Comparison of ENCODE assay signal across 8 mouse cellular contexts in the genomic region with DNA sequence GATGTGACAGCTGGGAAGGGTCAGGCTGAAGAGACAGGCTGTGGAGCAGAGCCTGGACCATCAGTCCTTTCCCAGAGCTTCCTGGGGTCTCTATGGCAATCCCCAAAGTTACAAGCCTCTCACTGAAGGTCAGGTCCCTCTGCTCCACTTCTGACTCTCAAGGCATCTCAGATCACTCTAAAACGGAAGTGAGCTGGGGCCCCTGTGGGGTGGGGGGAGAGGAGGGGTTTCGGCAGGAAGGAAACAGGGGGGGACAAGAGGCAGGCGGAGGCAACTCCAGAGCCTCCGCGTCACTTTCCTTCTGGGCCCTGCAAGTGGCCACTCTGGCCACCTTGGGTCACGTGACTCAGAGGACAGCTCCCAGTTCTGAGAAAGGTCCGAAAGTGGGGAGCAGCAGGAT. TPM values are rescaled to one million over a fixed set of nuclear protein-coding genes. Genes with fewer than 3 reads are reported as not detected.
DNase-seq lines count a peak whose midpoint lies in the region; ATAC-seq lines count a peak whose summit lies in the region.

No protein-coding gene starts in this region.

- WGBS in limb, embryonic 15.5 days = 18% methylated on average over 7 of the region's 7 CpGs
- 40% methylated on average over 7 of the region's 7 CpGs for WGBS in neural tube, embryonic 11.5 days

- H3K4me3 ChIP-seq in limb, embryonic 15.5 days = no peak overlapping the region
- H3K4me3 ChIP-seq in neural tube, embryonic 11.5 days (ENCODE audit: low read depth, low read length) = no peak overlapping the region

- peak overlapping the region; percentile 44 for H3K27ac ChIP-seq in limb, embryonic 15.5 days
- no peak overlapping the region for H3K27ac ChIP-seq in neural tube, embryonic 11.5 days (ENCODE audit: low read depth, low read length)

- DNase-seq in heart, adult 18-20 months = peak; percentile 40 to 63
- no peak for DNase-seq in heart, postnatal 25 days (ENCODE audit: low spot score)
- DNase-seq in heart, postnatal 10 days = peak; percentile 59 to 66
- peak; percentile 40 for DNase-seq in neural tube, embryonic 11.5 days (ENCODE audit: low spot score)
- DNase-seq in frontal cortex, adult 2 months (ENCODE audit: extremely low spot score in 1 of 2, low spot score in 1 of 2) = no peak
- no peak for DNase-seq in gastrocnemius, postnatal 10 days
- no peak for DNase-seq in adrenal gland, adult (ENCODE audit: inconsistent age in 2 of 2, low spot score in 1 of 2)

- no peaks in the 10 kb centered on the region for H3K9me3 ChIP-seq in limb, embryonic 15.5 days
- no peaks in the 10 kb centered on the region for H3K9me3 ChIP-seq in neural tube, embryonic 11.5 days (ENCODE audit: control insufficient read depth, low read length)

- no peak for ATAC-seq in limb, embryonic 15.5 days (ENCODE audit: insufficient number of reproducible peaks, low FRiP score, low TSS enrichment, low read depth)
- no peak for ATAC-seq in neural tube, embryonic 11.5 days (ENCODE audit: insufficient read depth, low FRiP score, low TSS enrichment)

- H3K27me3 ChIP-seq in limb, embryonic 15.5 days = no peaks in the 10 kb centered on the region
- H3K27me3 ChIP-seq in neural tube, embryonic 11.5 days (ENCODE audit: control insufficient read depth, insufficient read depth, low read length) = no peaks in the 10 kb centered on the region

- no peak overlapping the region for H3K9ac ChIP-seq in limb, embryonic 15.5 days
- H3K9ac ChIP-seq in neural tube, embryonic 11.5 days (ENCODE audit: low read length) = no peak overlapping the region

- H3K4me2 ChIP-seq in limb, embryonic 15.5 days = no peak overlapping the region
- H3K4me2 ChIP-seq in neural tube, embryonic 11.5 days (ENCODE audit: low read depth) = no peak overlapping the region

- intact Hi-C loops in heart, postnatal 25 days (cut with DNase I) = no loop called here
- intact Hi-C loops in heart, postnatal 10 days (cut with DNase I) = loop anchor here (10.0 kb wide), 1 partner anchor 371 kb away; no protein-coding TSS in a partner anchor

- peaks cover 61% of the 10 kb centered on the region for H3K36me3 ChIP-seq in limb, embryonic 15.5 days
- 0 out of 2 replicates have a peak, but pooled peaks cover 2% of the 10 kb centered on the region for H3K36me3 ChIP-seq in neural tube, embryonic 11.5 days (ENCODE audit: control insufficient read depth, insufficient read depth, low read length)

- H3K4me1 ChIP-seq in limb, embryonic 15.5 days = peaks cover 8% of the 10 kb centered on the region
- no peaks in the 10 kb centered on the region for H3K4me1 ChIP-seq in neural tube, embryonic 11.5 days (ENCODE audit: control insufficient read depth, insufficient read depth, low read length)

RNA-seq across cellular contexts. Expression of a gene that starts 38.6 kb away (rescaled TPM):
- total RNA-seq in heart, adult 18-20 months (2021) = 10 to 100 TPM; 19.5 to 22.5 TPM
- total RNA-seq in heart, postnatal 25 days (2021) = 10 to 100 TPM; 24.0 to 25.3 TPM
- total RNA-seq in heart, postnatal 10 days (2021) = 10 to 100 TPM; 49.5 to 50.5 TPM
- polyA plus RNA-seq in limb, embryonic 15.5 days (2015; fragmentation: Nextera tagmentation; extraction: Ambion mirVana) = 45.9 and 51.0 TPM in 2 replicates
- polyA plus RNA-seq in neural tube, embryonic 11.5 days (2014; fragmentation: Nextera tagmentation; extraction: Ambion mirVana) = 5.9 and 7.6 TPM in 2 replicates
- 15.0 and 17.9 TPM in 2 replicates for polyA plus RNA-seq in frontal cortex, adult 2 months (2012; rRNA removed)
- 10 to 100 TPM; 21.6 to 25.8 TPM for total RNA-seq in gastrocnemius, postnatal 10 days (2021)

Comparison
In these comparisons a context has a peak if more than half of its experiments do, and no peak if none do; other contexts are left out.
1. DNase-seq: peak in heart, adult 18-20 months (2 of 2), heart, postnatal 10 days (2 of 2) and neural tube, embryonic 11.5 days (single experiment); none in heart, postnatal 25 days (single experiment), frontal cortex, adult 2 months (0 of 2), gastrocnemius, postnatal 10 days (single experiment) and adrenal gland, adult (0 of 2).